Mouse (Mus musculus): ENCODE measurements at regions not wholly inside any gene's neighbourhood (a gene's known extent, or its start where the extent isn't known, plus 50 kb on each side); places are given as distances from the start of the nearest gene placed in this dataset.

- Histone ChIP-seq H3K4me3 (ENCODE audit: inconsistent target) (no peak overlapping the region), H3K79me2 (ENCODE audit: inconsistent target) (no peaks in the 10 kb centered on the region), H3K36me3 (ENCODE audit: inconsistent target) (no peaks in the 10 kb centered on the region), H3K27ac (peak overlapping the region; percentile 50)
- 71% methylated on average over 4 of the region's 4 CpGs for WGBS (ENCODE audit: missing documents)
Observed at GRCm38 (mm10) chr2:166354391-166354790, 198.9 kb upstream of the Sulf2 start.

- Histone ChIP-seq H3K36me3 (ENCODE audit: inconsistent target) (no peaks in the 10 kb centered on the region), H3K27ac (peak overlapping the region; percentile 50), H3K79me2 (ENCODE audit: inconsistent target) (no peaks in the 10 kb centered on the region), H3K4me3 (ENCODE audit: inconsistent target) (no peak overlapping the region)
- WGBS (ENCODE audit: missing documents) = 29% methylated on average over 11 of the region's 12 CpGs
Observed at GRCm38 (mm10) chr2:166353447-166354111, 198.1 kb upstream of the Sulf2 start.

- Histone ChIP-seq H3K4me3 (ENCODE audit: inconsistent target) (no peak overlapping the region), H3K36me3 (ENCODE audit: inconsistent target) (no peaks in the 10 kb centered on the region), H3K79me2 (ENCODE audit: inconsistent target) (no peaks in the 10 kb centered on the region), H3K27ac (no peak overlapping the region)
- 82% methylated on average over 5 of the region's 5 CpGs for WGBS (ENCODE audit: missing documents)
Observed at GRCm38 (mm10) chr2:166351984-166352383, 196.5 kb upstream of the Sulf2 start.

- no peaks in the 10 kb centered on the region for H3K79me2 ChIP-seq (ENCODE audit: inconsistent target)
- H3K36me3 ChIP-seq (ENCODE audit: inconsistent target) = no peaks in the 10 kb centered on the region
- no peak overlapping the region for H3K27ac ChIP-seq
- H3K4me3 ChIP-seq (ENCODE audit: inconsistent target) = no peak overlapping the region
- 95% methylated on average over 9 of the region's 9 CpGs for WGBS (ENCODE audit: missing documents)
Observed at GRCm38 (mm10) chr2:166351581-166351980, 196.1 kb upstream of the Sulf2 start.

GRCm38 (mm10) chr2:166348654-166349053 lies 193.2 kb upstream of the Sulf2 start:
- no peak overlapping the region for H3K27ac ChIP-seq
- WGBS (ENCODE audit: missing documents) = 64% methylated on average over 9 of the region's 10 CpGs
- H3K79me2 ChIP-seq (ENCODE audit: inconsistent target) = no peaks in the 10 kb centered on the region
- H3K4me3 ChIP-seq (ENCODE audit: inconsistent target) = no peak overlapping the region
- no peaks in the 10 kb centered on the region for H3K36me3 ChIP-seq (ENCODE audit: inconsistent target)

- H3K27ac ChIP-seq = no peak overlapping the region
- H3K36me3 ChIP-seq (ENCODE audit: inconsistent target) = no peaks in the 10 kb centered on the region
- H3K79me2 ChIP-seq (ENCODE audit: inconsistent target) = no peaks in the 10 kb centered on the region
- no peak overlapping the region for H3K4me3 ChIP-seq (ENCODE audit: inconsistent target)
- 59% methylated on average over 18 of the region's 18 CpGs for WGBS (ENCODE audit: missing documents)
Observed at GRCm38 (mm10) chr2:166346421-166347182, 191.1 kb upstream of the Sulf2 start.

- Histone ChIP-seq H3K36me3 (ENCODE audit: inconsistent target) (no peaks in the 10 kb centered on the region), H3K4me3 (ENCODE audit: inconsistent target) (no peak overlapping the region), H3K79me2 (ENCODE audit: inconsistent target) (no peaks in the 10 kb centered on the region), H3K27ac (no peak overlapping the region)
- 92% methylated on average over 10 of the region's 10 CpGs for WGBS (ENCODE audit: missing documents)
Observed at GRCm38 (mm10) chr2:166343551-166344340, 188.3 kb upstream of the Sulf2 start.

- Histone ChIP-seq H3K27ac (no peak overlapping the region), H3K36me3 (ENCODE audit: inconsistent target) (no peaks in the 10 kb centered on the region), H3K4me3 (ENCODE audit: inconsistent target) (no peak overlapping the region), H3K79me2 (ENCODE audit: inconsistent target) (no peaks in the 10 kb centered on the region)
- WGBS (ENCODE audit: missing documents) = 79% methylated on average over 9 of the region's 9 CpGs
Observed at GRCm38 (mm10) chr2:166342407-166342806, 186.9 kb upstream of the Sulf2 start.

GRCm38 (mm10) chr2:166340196-166340595 lies 184.7 kb upstream of the Sulf2 start:
- Histone ChIP-seq H3K27ac (no peak overlapping the region), H3K4me3 (ENCODE audit: inconsistent target) (no peak overlapping the region), H3K79me2 (ENCODE audit: inconsistent target) (no peaks in the 10 kb centered on the region), H3K36me3 (ENCODE audit: inconsistent target) (no peaks in the 10 kb centered on the region)
- WGBS (ENCODE audit: missing documents) = 99% methylated on average over 9 of the region's 9 CpGs

GRCm38 (mm10) chr2:166339427-166339826 lies 184.0 kb upstream of the Sulf2 start:
- Histone ChIP-seq H3K27ac (no peak overlapping the region), H3K79me2 (ENCODE audit: inconsistent target) (no peaks in the 10 kb centered on the region), H3K36me3 (ENCODE audit: inconsistent target) (no peaks in the 10 kb centered on the region), H3K4me3 (ENCODE audit: inconsistent target) (no peak overlapping the region)
- WGBS (ENCODE audit: missing documents) = 86% methylated on average over 5 of the region's 5 CpGs

GRCm38 (mm10) chr2:166338396-166339085 lies 183.1 kb upstream of the Sulf2 start:
- WGBS (ENCODE audit: missing documents) = 79% methylated on average over 11 of the region's 11 CpGs
- H3K36me3 ChIP-seq (ENCODE audit: inconsistent target) = no peaks in the 10 kb centered on the region
- H3K4me3 ChIP-seq (ENCODE audit: inconsistent target) = no peak overlapping the region
- no peak overlapping the region for H3K27ac ChIP-seq
- H3K79me2 ChIP-seq (ENCODE audit: inconsistent target) = no peaks in the 10 kb centered on the region

- Histone ChIP-seq H3K79me2 (ENCODE audit: inconsistent target) (no peaks in the 10 kb centered on the region), H3K4me3 (ENCODE audit: inconsistent target) (no peak overlapping the region), H3K27ac (no peak overlapping the region), H3K36me3 (ENCODE audit: inconsistent target) (no peaks in the 10 kb centered on the region)
- 94% methylated on average over 7 of the region's 7 CpGs for WGBS (ENCODE audit: missing documents)
Observed at GRCm38 (mm10) chr2:166337666-166338065, 182.2 kb upstream of the Sulf2 start.

- Histone ChIP-seq H3K27ac (no peak overlapping the region), H3K4me3 (ENCODE audit: inconsistent target) (no peak overlapping the region), H3K36me3 (ENCODE audit: inconsistent target) (no peaks in the 10 kb centered on the region), H3K79me2 (ENCODE audit: inconsistent target) (no peaks in the 10 kb centered on the region)
- WGBS (ENCODE audit: missing documents) = 80% methylated on average over 5 of the region's 5 CpGs
Observed at GRCm38 (mm10) chr2:166335702-166336101, 180.2 kb upstream of the Sulf2 start.

GRCm38 (mm10) chr2:166334559-166334958 lies 179.1 kb upstream of the Sulf2 start:
- Histone ChIP-seq H3K27ac (no peak overlapping the region), H3K4me3 (ENCODE audit: inconsistent target) (no peak overlapping the region), H3K36me3 (ENCODE audit: inconsistent target) (no peaks in the 10 kb centered on the region), H3K79me2 (ENCODE audit: inconsistent target) (no peaks in the 10 kb centered on the region)
- 84% methylated on average over 7 of the region's 7 CpGs for WGBS (ENCODE audit: missing documents)
